Mouse (Mus musculus) retina, postnatal 7 days (tissue): ENCODE measurements around the gene Gm19426.
"Not testable (repeated sequence)": the region's sequence is repeated elsewhere in the genome, so short reads cannot be mapped to it uniquely, and the experiment has no call there.

ENCODE experiments used
- DNase-seq: peaks from one replicate; pipeline ENCODE4 v3.0.0-alpha.2; 2012; ENCODE audit warnings: low read depth, low spot score

Gene Gm19426

GRCm38 (mm10) chr2:84750115-84750514, 6.7 kb upstream of the Gm19426 start:
- no peak for DNase-seq

GRCm38 (mm10) chr2:84744126-84744525, 671 bp upstream of the Gm19426 start:
- no peak for DNase-seq

- no peak for DNase-seq
Measured at GRCm38 (mm10) chr2:84742451-84743283, 788 bp downstream of the Gm19426 start.

- DNase-seq = no peak
Measured at GRCm38 (mm10) chr2:84741841-84742450, 1.5 kb downstream of the Gm19426 start.

- no peak for DNase-seq
Measured at GRCm38 (mm10) chr2:84740608-84741333, 2.7 kb downstream of the Gm19426 start.

GRCm38 (mm10) chr2:84738271-84738911, 5.1 kb downstream of the Gm19426 start:
- DNase-seq = no peak

GRCm38 (mm10) chr2:84737451-84737925, 6.0 kb downstream of the Gm19426 start:
- DNase-seq = no peak

GRCm38 (mm10) chr2:84736312-84737161, 6.9 kb downstream of the Gm19426 start:
- DNase-seq = no peak

- DNase-seq = no peak
Measured at GRCm38 (mm10) chr2:84735346-84735920, 8.0 kb downstream of the Gm19426 start.

GRCm38 (mm10) chr2:84734919-84735318, 8.5 kb downstream of the Gm19426 start:
- no peak for DNase-seq

GRCm38 (mm10) chr2:84734351-84734864, 9.0 kb downstream of the Gm19426 start:
- DNase-seq = no peak

- DNase-seq = no peak
Measured at GRCm38 (mm10) chr2:84733579-84734300, 9.7 kb downstream of the Gm19426 start, which contains the start of gene Ypel4. Ypel4 (plus strand) TSS chr2:84734058.

- DNase-seq = no peak
Measured at GRCm38 (mm10) chr2:84732394-84732793, 11.1 kb downstream of the Gm19426 start.

GRCm38 (mm10) chr2:84731206-84731605, 12.2 kb downstream of the Gm19426 start:
- no peak for DNase-seq

GRCm38 (mm10) chr2:84728191-84728590, 15.3 kb downstream of the Gm19426 start:
- DNase-seq = not testable (repeated sequence)

- peak; percentile 93 for DNase-seq
Measured at GRCm38 (mm10) chr2:84727172-84727858, 16.1 kb downstream of the Gm19426 start, which contains the start of gene Clp1. Clp1 (minus strand) TSS chr2:84727350.

GRCm38 (mm10) chr2:84726716-84727115, 16.7 kb downstream of the Gm19426 start:
- DNase-seq = no peak

GRCm38 (mm10) chr2:84725770-84726169, 17.7 kb downstream of the Gm19426 start:
- no peak for DNase-seq

- DNase-seq = no peak
Measured at GRCm38 (mm10) chr2:84723856-84724255, 19.6 kb downstream of the Gm19426 start.
